Mouse (Mus musculus) lung, adult 2 months (tissue): ENCODE results near the gene Tex21.

ENCODE experiments used
- CTCF ChIP-seq: fragments of 200-500 bp; IDR thresholded peaks from 2 replicates; pipeline ENCODE4 v1.5.1; 2011; ENCODE audit warnings: mild to moderate bottlenecking, low read length, control low read depth; ENCODE audit not compliant: insufficient read depth
- POLR2A ChIP-seq: fragments of 200-500 bp; IDR thresholded peaks from 2 replicates; pipeline ENCODE4 v1.6.1; 2011; ENCODE audit warnings: low read depth, mild to moderate bottlenecking, control low read depth, low read length, borderline replicate concordance; ENCODE audit errors: extremely low read depth

GRCm38 (mm10) chr12:76179051-76179450 is 67.5 kb downstream of the Tex21 start:
- TF ChIP-seq POLR2A (no peak), CTCF (no peak)
